Mouse (Mus musculus): ENCODE results near the gene Cbx7. TPM values are rescaled to one million over a fixed set of nuclear protein-coding genes. Genes with fewer than 3 reads are reported as not detected.

The Cbx7 gene
- total and polyA plus RNA-seq, 2 experiments from 2014 or later: 0.50 to 0.82 TPM

DNA sequence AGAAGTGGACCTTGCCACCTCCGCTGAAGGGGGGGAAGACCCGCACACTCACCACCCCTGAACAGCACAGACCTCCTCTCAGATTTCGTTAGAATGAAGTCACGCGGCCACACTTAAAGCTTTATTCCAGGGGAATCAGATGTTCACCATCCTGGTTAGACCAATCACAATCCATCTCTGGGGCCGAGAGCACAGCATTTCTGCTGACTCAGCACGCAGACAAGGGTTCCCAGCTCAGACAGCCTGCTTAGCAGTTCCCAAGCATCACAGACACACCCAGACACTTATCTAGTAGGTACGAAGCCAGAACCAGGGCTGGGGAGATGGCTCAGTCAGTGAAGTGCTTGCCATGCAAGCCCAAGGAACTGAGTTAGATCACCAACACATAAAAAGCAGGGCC is 15.3 kb upstream of the Cbx7 start:
- ATAC-seq (ENCODE audit: insufficient read depth, low read depth) (no peak), DNase-seq (ENCODE audit: low spot score) (no peak)
- WGBS: 73% methylated on average over 8 of the region's 8 CpGs
- no peak for TF ChIP-seq EP300 (IDR thresholded peaks at IDR 0.05; ENCODE audit: low read depth)
- H3K9ac ChIP-seq (replicated peaks; ENCODE audit: low read depth, low read length): no peak overlapping the region
- H3K27ac ChIP-seq (ENCODE audit: low read depth): no peak overlapping the region
- no peak overlapping the region for H3K4me2 ChIP-seq (ENCODE audit: low read depth, low read length)
- no peaks in the 10 kb centered on the region for H3K36me3 ChIP-seq (replicated peaks; ENCODE audit: control insufficient read depth, insufficient read depth, low read length)
- H3K27me3 ChIP-seq (ENCODE audit: control insufficient read depth, insufficient read depth, low read length): no peaks in the 10 kb centered on the region
- no peaks in the 10 kb centered on the region for H3K9me3 ChIP-seq (replicated peaks; ENCODE audit: control insufficient read depth, low read length)
- H3K4me1 ChIP-seq (ENCODE audit: control insufficient read depth, insufficient read depth): no peaks in the 10 kb centered on the region
- H3K4me3 ChIP-seq (ENCODE audit: low read depth, low read length): no peak overlapping the region

DNA sequence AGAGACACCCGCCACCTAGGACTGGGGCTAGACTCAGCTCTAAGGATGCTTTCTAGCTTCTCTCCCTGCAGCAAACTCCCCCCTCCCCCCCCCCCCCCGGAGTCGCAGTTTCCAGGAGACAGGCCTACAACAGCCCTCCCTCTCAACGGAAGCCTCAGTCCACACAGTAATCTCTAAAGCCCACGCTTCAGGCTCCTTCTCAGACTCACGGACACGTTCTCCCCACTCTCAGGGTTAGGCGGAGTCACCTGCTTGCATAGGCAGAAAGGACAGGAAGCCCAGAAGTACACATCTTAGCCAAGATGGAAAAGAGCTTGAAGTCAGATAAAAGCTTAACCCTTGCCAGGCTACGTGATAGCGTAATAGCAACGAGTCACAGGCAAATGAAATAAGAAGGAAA is 14.6 kb upstream of the Cbx7 start:
- no peak for DNase-seq (ENCODE audit: low spot score)

GRCm38 (mm10) chr15:79984152-79984551 is 13.2 kb upstream of the Cbx7 start:
- no peak overlapping the region for H3K4me2 ChIP-seq (ENCODE audit: low read depth, low read length)
- TF ChIP-seq CTCF (IDR thresholded peaks at IDR 0.05; ENCODE audit: low read depth) (no peak), EP300 (IDR thresholded peaks at IDR 0.05; ENCODE audit: low read depth) (no peak)
- 55% methylated on average over 7 of the region's 7 CpGs for WGBS

More for the DNA sequence above, 14.6 kb upstream of the Cbx7 start:
- Histone ChIP-seq H3K4me3 (ENCODE audit: low read depth, low read length) (no peak overlapping the region), H3K27me3 (ENCODE audit: control insufficient read depth, insufficient read depth, low read length) (no peaks in the 10 kb centered on the region), H3K4me1 (ENCODE audit: control insufficient read depth, insufficient read depth) (no peaks in the 10 kb centered on the region), H3K36me3 (replicated peaks; ENCODE audit: control insufficient read depth, insufficient read depth, low read length) (no peaks in the 10 kb centered on the region), H3K9me3 (replicated peaks; ENCODE audit: control insufficient read depth, low read length) (no peaks in the 10 kb centered on the region), H3K27ac (ENCODE audit: low read depth) (no peak overlapping the region), H3K9ac (replicated peaks; ENCODE audit: low read depth, low read length) (no peak overlapping the region), H3K4me2 (ENCODE audit: low read depth, low read length) (no peak overlapping the region)
- no peak for ATAC-seq (ENCODE audit: insufficient read depth, low read depth)
- 48% methylated on average over 11 of the region's 11 CpGs for WGBS
- TF ChIP-seq CTCF (IDR thresholded peaks at IDR 0.05; ENCODE audit: low read depth) (no peak), EP300 (IDR thresholded peaks at IDR 0.05; ENCODE audit: low read depth) (no peak)

GRCm38 (mm10) chr15:79980716-79981115 is 9.8 kb upstream of the Cbx7 start:
- Histone ChIP-seq H3K27me3 (ENCODE audit: control insufficient read depth, insufficient read depth, low read length) (no peaks in the 10 kb centered on the region), H3K4me2 (ENCODE audit: low read depth, low read length) (no peak overlapping the region), H3K4me1 (ENCODE audit: control insufficient read depth, insufficient read depth) (no peaks in the 10 kb centered on the region), H3K9ac (replicated peaks; ENCODE audit: low read depth, low read length) (no peak overlapping the region), H3K9me3 (replicated peaks; ENCODE audit: control insufficient read depth, low read length) (no peaks in the 10 kb centered on the region), H3K27ac (ENCODE audit: low read depth) (no peak overlapping the region), H3K4me3 (ENCODE audit: low read depth, low read length) (no peak overlapping the region), H3K36me3 (replicated peaks; ENCODE audit: control insufficient read depth, insufficient read depth, low read length) (no peaks in the 10 kb centered on the region)
- TF ChIP-seq CTCF (IDR thresholded peaks at IDR 0.05; ENCODE audit: low read depth): no peak
- no peak for TF ChIP-seq EP300 (IDR thresholded peaks at IDR 0.05; ENCODE audit: low read depth)
- ATAC-seq (ENCODE audit: insufficient read depth, low read depth) (no peak), DNase-seq (ENCODE audit: low spot score) (no peak)
- WGBS: 53% methylated on average over 11 of the region's 11 CpGs

More at GRCm38 (mm10) chr15:79984152-79984551, 13.2 kb upstream of the Cbx7 start:
- Histone ChIP-seq H3K4me3 (ENCODE audit: low read depth, low read length) (no peak overlapping the region), H3K9me3 (replicated peaks; ENCODE audit: control insufficient read depth, low read length) (no peaks in the 10 kb centered on the region), H3K27me3 (ENCODE audit: control insufficient read depth, insufficient read depth, low read length) (no peaks in the 10 kb centered on the region), H3K36me3 (replicated peaks; ENCODE audit: control insufficient read depth, insufficient read depth, low read length) (no peaks in the 10 kb centered on the region), H3K27ac (ENCODE audit: low read depth) (no peak overlapping the region), H3K9ac (replicated peaks; ENCODE audit: low read depth, low read length) (no peak overlapping the region), H3K4me1 (ENCODE audit: control insufficient read depth, insufficient read depth) (no peaks in the 10 kb centered on the region)
- DNase-seq (ENCODE audit: low spot score) (no peak), ATAC-seq (ENCODE audit: insufficient read depth, low read depth) (no peak)

DNA sequence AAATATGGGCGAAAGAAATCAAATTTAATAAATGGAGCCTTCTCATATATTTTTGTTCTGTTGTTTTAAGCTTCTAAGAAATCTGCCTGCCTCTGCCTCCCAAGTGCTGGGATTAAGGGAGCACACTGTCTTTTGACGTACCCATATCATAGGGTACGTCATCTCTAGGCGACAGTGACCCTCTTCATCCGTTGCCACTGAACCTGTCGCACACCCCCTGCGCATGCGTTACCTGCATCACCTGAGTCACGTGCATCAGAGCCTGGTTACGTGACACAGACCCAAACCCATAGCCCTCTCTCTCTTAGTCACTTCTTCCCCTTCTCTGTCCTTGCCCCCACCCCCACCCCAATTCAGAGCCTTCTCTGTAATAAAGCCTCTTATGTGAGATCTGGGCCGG is 1.3 kb upstream of the Cbx7 start:
- Histone ChIP-seq H3K4me2 (ENCODE audit: low read depth, low read length) (no peak overlapping the region), H3K4me1 (ENCODE audit: control insufficient read depth, insufficient read depth) (no peaks in the 10 kb centered on the region), H3K27ac (ENCODE audit: low read depth) (no peak overlapping the region), H3K4me3 (ENCODE audit: low read depth, low read length) (no peak overlapping the region), H3K9me3 (replicated peaks; ENCODE audit: control insufficient read depth, low read length) (no peaks in the 10 kb centered on the region), H3K9ac (replicated peaks; ENCODE audit: low read depth, low read length) (no peak overlapping the region), H3K36me3 (replicated peaks; ENCODE audit: control insufficient read depth, insufficient read depth, low read length) (no peaks in the 10 kb centered on the region), H3K27me3 (ENCODE audit: control insufficient read depth, insufficient read depth, low read length) (no peaks in the 10 kb centered on the region)
- WGBS: 92% methylated on average over 11 of the region's 11 CpGs
- TF ChIP-seq CTCF (IDR thresholded peaks at IDR 0.05; ENCODE audit: low read depth) (no peak), EP300 (IDR thresholded peaks at IDR 0.05; ENCODE audit: low read depth) (no peak)
- ATAC-seq (ENCODE audit: insufficient read depth, low read depth): no peak
- no peak for DNase-seq (ENCODE audit: low spot score)

GRCm38 (mm10) chr15:79970491-79970890 is 428 bp downstream of the Cbx7 start:
- TF ChIP-seq CTCF (IDR thresholded peaks at IDR 0.05; ENCODE audit: low read depth) (no peak), EP300 (IDR thresholded peaks at IDR 0.05; ENCODE audit: low read depth) (no peak)
- no peak overlapping the region for H3K9ac ChIP-seq (replicated peaks; ENCODE audit: low read depth, low read length)
- H3K27me3 ChIP-seq (ENCODE audit: control insufficient read depth, insufficient read depth, low read length): no peaks in the 10 kb centered on the region
- DNase-seq (ENCODE audit: low spot score): no peak
- H3K36me3 ChIP-seq (replicated peaks; ENCODE audit: control insufficient read depth, insufficient read depth, low read length): no peaks in the 10 kb centered on the region
- no peak overlapping the region for H3K4me2 ChIP-seq (ENCODE audit: low read depth, low read length)
- ATAC-seq (ENCODE audit: insufficient read depth, low read depth): no peak
- H3K9me3 ChIP-seq (replicated peaks; ENCODE audit: control insufficient read depth, low read length): no peaks in the 10 kb centered on the region
- H3K4me1 ChIP-seq (ENCODE audit: control insufficient read depth, insufficient read depth): no peaks in the 10 kb centered on the region
- no peak overlapping the region for H3K4me3 ChIP-seq (ENCODE audit: low read depth, low read length)
- WGBS: 94% methylated on average over 18 of the region's 18 CpGs
- H3K27ac ChIP-seq (ENCODE audit: low read depth): no peak overlapping the region
